Mouse (Mus musculus): Measurements from ENCODE around the gene Ddi2. TPM values are rescaled to one million over a fixed set of nuclear protein-coding genes. Genes with fewer than 3 reads are reported as not detected.

The Ddi2 gene
- polyA plus RNA-seq, 1 experiment = 21.9 TPM

DNA sequence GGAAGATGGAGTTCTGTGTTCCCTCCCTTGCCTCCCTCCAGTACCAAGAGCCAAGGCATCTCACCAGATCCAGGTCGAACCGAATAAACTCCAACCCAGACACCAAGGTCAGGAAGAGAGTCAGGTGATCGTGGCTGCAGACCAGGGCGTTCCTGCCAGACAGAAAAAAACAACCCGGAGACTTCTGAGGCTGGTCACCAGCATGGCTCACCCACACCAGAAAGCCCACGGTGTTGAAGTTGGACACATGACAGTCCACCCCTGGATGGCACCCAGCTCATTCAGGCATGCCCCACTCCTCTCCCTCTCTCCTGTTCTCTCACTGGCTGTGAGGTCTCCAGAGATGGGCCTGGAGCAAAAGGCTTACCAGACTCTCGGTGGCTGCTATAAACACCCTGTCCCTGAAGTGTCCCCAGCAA, 81.9 kb downstream of the Ddi2 start:
- TF ChIP-seq POLR2A (IDR thresholded peaks at IDR 0.05; ENCODE audit: low read depth, low read length) (no peak), CTCF (conservative IDR thresholded peaks at IDR 0.05; ENCODE audit: insufficient read depth, insufficient read length, low read depth, low read length) (no peak)
- H3K27me3 ChIP-seq (replicated peaks; ENCODE audit: control insufficient read depth, insufficient read depth, low read length) = no peaks in the 10 kb centered on the region
- peak; percentile 95 for DNase-seq
- H3K27ac ChIP-seq (ENCODE audit: insufficient read depth, low read depth, low read length) = peak overlapping the region; percentile 90
- 38% methylated on average over 7 of the region's 7 CpGs for WGBS
- peaks cover 22% of the 10 kb centered on the region for H3K4me1 ChIP-seq (ENCODE audit: control insufficient read depth, insufficient read depth, low read length)
- peak overlapping the region; percentile 18 for H3K4me3 ChIP-seq (ENCODE audit: insufficient read depth, low read depth, low read length)
- H3K36me3 ChIP-seq (ENCODE audit: control insufficient read depth, insufficient read depth, low read length) = peaks cover 2% of the 10 kb centered on the region; the same call in 1 of the 2 replicates

DNA sequence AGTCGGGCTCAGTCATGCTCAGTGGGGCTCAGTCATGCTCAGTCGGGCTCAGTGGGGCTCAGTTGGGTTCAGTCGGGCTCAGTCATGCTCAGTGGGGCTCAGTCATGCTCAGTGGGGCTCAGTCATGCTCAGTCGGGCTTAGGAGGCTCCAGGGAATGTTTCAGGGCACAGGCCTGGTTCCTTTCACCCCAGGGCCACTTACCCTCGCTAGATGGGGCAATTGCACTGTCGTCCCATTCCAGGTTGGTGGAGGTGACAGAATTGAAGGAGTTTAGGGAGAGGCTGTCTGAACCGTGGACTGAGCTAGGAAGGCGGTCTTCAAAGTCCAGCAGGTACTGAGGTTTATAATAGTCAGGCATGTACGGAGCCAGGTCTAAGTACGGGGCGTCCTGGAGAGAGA, 83.7 kb downstream of the Ddi2 start:
- H3K27ac ChIP-seq (ENCODE audit: insufficient read depth, low read depth, low read length) = peak overlapping the region; percentile 29; the same call in 1 of the 2 replicates
- no peak; the same call in 1 of the 2 replicates for TF ChIP-seq CTCF (conservative IDR thresholded peaks at IDR 0.05; ENCODE audit: insufficient read depth, insufficient read length, low read depth, low read length)
- no peak for TF ChIP-seq POLR2A (IDR thresholded peaks at IDR 0.05; ENCODE audit: low read depth, low read length)
- H3K36me3 ChIP-seq (ENCODE audit: control insufficient read depth, insufficient read depth, low read length) = peaks cover 2% of the 10 kb centered on the region; the same call in 1 of the 2 replicates
- WGBS = 56% methylated on average over 11 of the region's 11 CpGs
- H3K27me3 ChIP-seq (replicated peaks; ENCODE audit: control insufficient read depth, insufficient read depth, low read length) = no peaks in the 10 kb centered on the region
- peak; percentile 55 for DNase-seq
- H3K4me3 ChIP-seq (ENCODE audit: insufficient read depth, low read depth, low read length) = no peak overlapping the region
- peaks cover 22% of the 10 kb centered on the region for H3K4me1 ChIP-seq (ENCODE audit: control insufficient read depth, insufficient read depth, low read length)

DNA sequence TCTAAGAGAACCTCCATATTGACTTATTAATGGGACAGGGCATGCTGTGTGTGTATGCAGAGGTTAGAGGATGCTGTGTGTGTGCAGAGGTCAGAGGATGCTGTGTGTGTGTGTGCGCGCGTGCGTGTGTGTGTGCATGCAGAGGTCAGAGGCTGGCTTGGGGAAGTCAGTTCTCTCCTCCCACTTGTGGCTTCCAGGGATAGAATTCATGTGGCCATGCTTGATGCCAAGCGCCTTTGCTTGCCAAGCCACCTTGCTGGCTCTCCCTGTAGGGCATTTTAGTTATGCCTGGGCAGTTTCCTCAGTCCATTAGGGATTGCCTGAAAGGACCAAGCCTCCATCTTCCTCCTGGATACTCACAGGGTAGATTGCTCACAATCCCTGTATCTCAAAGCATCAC, 86.5 kb downstream of the Ddi2 start:
- Histone ChIP-seq H3K4me1 (ENCODE audit: control insufficient read depth, insufficient read depth, low read length) (peaks cover 3% of the 10 kb centered on the region; the same call in 1 of the 2 replicates), H3K27me3 (replicated peaks; ENCODE audit: control insufficient read depth, insufficient read depth, low read length) (no peaks in the 10 kb centered on the region), H3K36me3 (ENCODE audit: control insufficient read depth, insufficient read depth, low read length) (peaks cover 6% of the 10 kb centered on the region; the same call in 1 of the 2 replicates), H3K4me3 (ENCODE audit: insufficient read depth, low read depth, low read length) (no peak overlapping the region), H3K27ac (ENCODE audit: insufficient read depth, low read depth, low read length) (peak overlapping the region; percentile 49; the same call in 1 of the 2 replicates)
- WGBS = 59% methylated on average over 5 of the region's 5 CpGs
- TF ChIP-seq POLR2A (IDR thresholded peaks at IDR 0.05; ENCODE audit: low read depth, low read length) (no peak), CTCF (conservative IDR thresholded peaks at IDR 0.05; ENCODE audit: insufficient read depth, insufficient read length, low read depth, low read length) (no peak)
- peak; percentile 91 for DNase-seq

DNA sequence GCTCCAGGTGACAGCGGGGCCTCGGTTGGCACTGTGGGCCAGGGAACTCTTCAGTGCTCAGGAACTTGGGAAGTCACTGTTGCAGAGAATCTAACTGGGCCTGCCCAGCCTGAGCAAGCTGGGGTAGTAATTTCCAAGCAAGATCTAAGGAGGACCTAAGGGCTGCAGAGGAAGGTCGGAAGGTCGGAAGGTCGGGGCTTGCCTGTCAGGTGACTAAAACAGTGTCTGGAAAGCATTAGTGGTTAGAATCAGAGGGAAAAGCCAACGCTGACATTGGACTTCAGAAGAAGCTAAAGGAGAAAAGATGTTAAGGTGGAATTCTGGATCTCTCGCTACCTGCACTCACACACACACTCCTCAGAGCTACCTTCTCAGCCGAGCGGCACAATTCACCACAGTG, 87.2 kb downstream of the Ddi2 start:
- Histone ChIP-seq H3K27me3 (replicated peaks; ENCODE audit: control insufficient read depth, insufficient read depth, low read length) (no peaks in the 10 kb centered on the region), H3K4me3 (ENCODE audit: insufficient read depth, low read depth, low read length) (no peak overlapping the region), H3K27ac (ENCODE audit: insufficient read depth, low read depth, low read length) (peak overlapping the region; percentile 31; the same call in 1 of the 2 replicates), H3K36me3 (ENCODE audit: control insufficient read depth, insufficient read depth, low read length) (peaks cover 13% of the 10 kb centered on the region), H3K4me1 (ENCODE audit: control insufficient read depth, insufficient read depth, low read length) (peaks cover 3% of the 10 kb centered on the region; the same call in 1 of the 2 replicates)
- TF ChIP-seq CTCF (conservative IDR thresholded peaks at IDR 0.05; ENCODE audit: insufficient read depth, insufficient read length, low read depth, low read length) (no peak), POLR2A (IDR thresholded peaks at IDR 0.05; ENCODE audit: low read depth, low read length) (no peak)
- DNase-seq = no peak
- 85% methylated on average over 9 of the region's 9 CpGs for WGBS

GRCm38 (mm10) chr4:141632111-141632873, 90.9 kb downstream of the Ddi2 start:
- Histone ChIP-seq H3K27me3 (replicated peaks; ENCODE audit: control insufficient read depth, insufficient read depth, low read length) (no peaks in the 10 kb centered on the region), H3K4me1 (ENCODE audit: control insufficient read depth, insufficient read depth, low read length) (no peaks in the 10 kb centered on the region; the same call in 1 of the 2 replicates), H3K36me3 (ENCODE audit: control insufficient read depth, insufficient read depth, low read length) (peaks cover 13% of the 10 kb centered on the region), H3K27ac (ENCODE audit: insufficient read depth, low read depth, low read length) (no peak overlapping the region), H3K4me3 (ENCODE audit: insufficient read depth, low read depth, low read length) (no peak overlapping the region)
- no peak for DNase-seq
- no peak for TF ChIP-seq CTCF (conservative IDR thresholded peaks at IDR 0.05; ENCODE audit: insufficient read depth, insufficient read length, low read depth, low read length)
- no peak for TF ChIP-seq POLR2A (IDR thresholded peaks at IDR 0.05; ENCODE audit: low read depth, low read length)
- 78% methylated on average over 21 of the region's 21 CpGs for WGBS

DNA sequence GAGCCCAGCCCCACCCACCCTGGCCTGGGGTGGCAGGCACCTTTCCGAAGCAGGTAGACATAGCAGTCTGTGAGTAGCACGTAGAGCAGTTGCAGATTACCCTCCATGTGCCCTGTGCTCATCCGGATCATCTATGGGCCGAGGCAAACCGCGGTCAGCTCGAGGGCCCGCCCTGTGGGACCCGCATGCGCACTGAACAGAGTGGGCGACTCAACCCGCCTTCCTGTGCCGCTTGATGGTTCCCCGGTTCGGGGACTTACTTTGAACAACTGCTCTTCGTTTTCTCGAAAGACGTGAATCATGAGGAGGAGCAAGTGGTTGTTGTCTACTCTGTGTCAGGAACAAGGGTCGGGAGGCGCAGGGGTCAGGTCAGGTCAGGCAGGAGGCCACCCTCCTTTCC, 92.0 kb downstream of the Ddi2 start:
- Histone ChIP-seq H3K27ac (ENCODE audit: insufficient read depth, low read depth, low read length) (no peak overlapping the region), H3K36me3 (ENCODE audit: control insufficient read depth, insufficient read depth, low read length) (peaks cover 13% of the 10 kb centered on the region)
- 93% methylated on average over 20 of the region's 20 CpGs for WGBS

GRCm38 (mm10) chr4:141630021-141630420, 93.2 kb downstream of the Ddi2 start:
- no peak for DNase-seq
- peaks cover 13% of the 10 kb centered on the region for H3K36me3 ChIP-seq (ENCODE audit: control insufficient read depth, insufficient read depth, low read length)
- TF ChIP-seq POLR2A (IDR thresholded peaks at IDR 0.05; ENCODE audit: low read depth, low read length) (no peak), CTCF (conservative IDR thresholded peaks at IDR 0.05; ENCODE audit: insufficient read depth, insufficient read length, low read depth, low read length) (no peak)
- H3K4me1 ChIP-seq (ENCODE audit: control insufficient read depth, insufficient read depth, low read length) = no peaks in the 10 kb centered on the region
- H3K4me3 ChIP-seq (ENCODE audit: insufficient read depth, low read depth, low read length) = no peak overlapping the region
- WGBS = 91% methylated on average over 11 of the region's 11 CpGs
- no peaks in the 10 kb centered on the region for H3K27me3 ChIP-seq (replicated peaks; ENCODE audit: control insufficient read depth, insufficient read depth, low read length)
- no peak overlapping the region for H3K27ac ChIP-seq (ENCODE audit: insufficient read depth, low read depth, low read length)

More for the DNA sequence above, 92.0 kb downstream of the Ddi2 start:
- Histone ChIP-seq H3K4me1 (ENCODE audit: control insufficient read depth, insufficient read depth, low read length) (no peaks in the 10 kb centered on the region), H3K4me3 (ENCODE audit: insufficient read depth, low read depth, low read length) (no peak overlapping the region), H3K27me3 (replicated peaks; ENCODE audit: control insufficient read depth, insufficient read depth, low read length) (no peaks in the 10 kb centered on the region)
- no peak for TF ChIP-seq CTCF (conservative IDR thresholded peaks at IDR 0.05; ENCODE audit: insufficient read depth, insufficient read length, low read depth, low read length)
- no peak for TF ChIP-seq POLR2A (IDR thresholded peaks at IDR 0.05; ENCODE audit: low read depth, low read length)
- no peak for DNase-seq

Measured in kidney, adult 2 months (tissue).